Mouse (Mus musculus) mesoderm, embryonic 11.5 days (tissue): ENCODE results near the gene Arpc5.

Source experiments
- DNase-seq: peaks from one replicate; pipeline ENCODE4 v3.0.0-alpha.2; 2012; ENCODE audit warnings: low read depth, low spot score

Arpc5 gene

GRCm38 (mm10) chr1:152810533-152811439 lies 44.4 kb downstream of the Arpc5 start:
- no peak for DNase-seq

GRCm38 (mm10) chr1:152815265-152815701 lies 48.9 kb downstream of the Arpc5 start:
- peak; percentile 73 for DNase-seq

- peak; percentile 44 for DNase-seq
Observed at GRCm38 (mm10) chr1:152817027-152817769, 50.9 kb downstream of the Arpc5 start.

DNA sequence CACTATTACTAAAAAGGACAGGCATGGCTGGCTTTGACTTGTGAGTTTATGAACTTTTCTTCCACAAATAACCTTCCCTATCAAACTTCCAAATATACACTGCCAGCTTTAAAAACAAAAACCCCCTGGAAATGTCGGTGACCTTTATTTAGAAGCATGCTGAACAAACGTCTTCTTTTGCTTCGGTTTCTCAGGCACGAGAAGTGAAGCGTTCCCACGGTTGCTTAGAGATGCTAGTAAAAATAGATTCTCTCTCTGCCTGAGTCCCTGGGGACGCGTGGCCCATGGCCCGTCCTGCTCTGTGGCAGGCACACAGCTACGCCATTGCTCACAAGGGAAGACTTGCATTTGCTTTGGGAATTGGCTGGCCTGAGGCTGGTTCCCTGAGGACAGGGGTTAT lies 51.5 kb downstream of the Arpc5 start:
- peak; percentile 40 for DNase-seq

DNA sequence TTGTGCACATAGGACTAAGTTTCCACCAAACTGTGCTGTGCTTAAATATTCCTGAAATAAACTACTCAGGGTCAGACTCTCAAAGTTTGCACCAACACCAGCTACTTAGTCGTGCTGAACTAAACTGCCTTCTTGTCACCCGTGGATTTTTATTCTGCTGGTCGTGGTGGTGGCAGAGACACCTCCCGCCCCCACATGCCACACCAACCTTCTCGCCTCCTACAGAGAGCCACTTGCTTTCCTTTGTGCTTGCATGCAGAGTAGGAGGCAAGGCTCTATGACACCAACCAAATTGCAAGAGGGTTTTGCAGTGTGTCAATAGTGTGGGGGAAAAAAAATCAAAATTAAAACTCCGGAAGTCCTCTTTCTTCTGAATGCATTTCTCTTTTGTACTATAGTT lies 53.2 kb downstream of the Arpc5 start:
- DNase-seq: no peak

GRCm38 (mm10) chr1:152820911-152821695 lies 54.8 kb downstream of the Arpc5 start:
- DNase-seq: no peak

DNA sequence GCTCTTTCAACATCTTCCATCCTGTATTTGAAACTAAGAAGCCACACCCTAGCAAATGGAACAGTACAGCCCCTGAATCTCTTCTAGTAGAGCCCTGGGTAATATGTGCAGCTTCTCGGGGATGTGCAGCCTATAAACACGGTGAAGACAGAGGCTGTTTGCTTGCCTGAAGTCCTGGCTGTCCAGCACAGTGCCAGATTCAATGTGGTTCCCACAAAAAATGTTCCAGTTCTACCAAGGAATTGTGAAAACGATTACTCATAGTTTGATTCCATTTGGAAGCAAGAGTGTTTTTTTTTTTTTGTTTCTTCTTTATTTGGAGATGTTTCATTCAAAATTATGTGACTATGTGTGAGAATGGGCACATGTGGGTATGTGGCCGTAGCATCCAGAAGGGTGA lies 55.4 kb downstream of the Arpc5 start:
- DNase-seq: no peak

DNA sequence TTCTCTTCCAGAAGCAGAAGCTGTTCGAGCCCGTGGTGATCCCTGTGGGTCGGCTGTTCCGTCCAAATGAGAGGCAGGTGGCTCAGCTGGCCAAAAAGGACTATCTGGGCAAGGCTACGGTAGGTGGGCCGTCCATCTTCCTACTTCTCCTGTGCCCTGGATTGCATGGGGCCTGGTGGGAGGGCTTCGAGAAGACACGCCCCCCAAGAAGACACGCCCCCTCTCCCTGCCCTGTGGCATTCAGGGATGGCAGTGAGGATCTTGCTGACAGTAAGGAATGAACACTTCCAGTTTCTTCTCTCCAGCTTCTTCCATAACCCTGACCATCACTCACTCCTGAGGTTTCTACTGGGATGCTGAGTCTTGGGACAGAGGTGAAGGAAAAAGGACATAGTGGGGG lies 57.9 kb downstream of the Arpc5 start:
- no peak for DNase-seq
